Mouse (Mus musculus) heart, embryonic 10.5 days (tissue): ENCODE results near the gene Tmem63b. TPM values are rescaled to one million over a fixed set of nuclear protein-coding genes. Genes with fewer than 3 reads are reported as not detected.
"Not testable (repeated sequence)": the region's sequence is repeated elsewhere in the genome, so short reads cannot be mapped to it uniquely, and the experiment has no call there.

Experiments
- DNase-seq: peaks from one replicate; pipeline ENCODE4 v3.0.0-alpha.2; 2017; ENCODE audit warnings: low spot score
- H3K27ac ChIP-seq: fragments of 300-500 bp; sonication (generic); 2 replicates; pipeline ENCODE4 v1.5.1; 2016; ENCODE audit warnings: mild to moderate bottlenecking
- H3K27me3 ChIP-seq: fragments of 300-500 bp; sonication (generic); 2 replicates; pipeline ENCODE4 v1.6.1; 2016; ENCODE audit warnings: mild to moderate bottlenecking; ENCODE audit not compliant: poor library complexity, insufficient read depth, severe bottlenecking
- H3K36me3 ChIP-seq: fragments of 300-500 bp; sonication (generic); 2 replicates; pipeline ENCODE4 v1.6.1; 2016; ENCODE audit warnings: mild to moderate bottlenecking, moderate library complexity
- H3K4me1 ChIP-seq: fragments of 300-500 bp; sonication (generic); 2 replicates; pipeline ENCODE4 v1.6.1; 2016; ENCODE audit warnings: mild to moderate bottlenecking
- H3K4me3 ChIP-seq: fragments of 300-500 bp; sonication (generic); 2 replicates; pipeline ENCODE4 v1.5.1; 2016; ENCODE audit warnings: mild to moderate bottlenecking, moderate library complexity
- H3K9me3 ChIP-seq: fragments of 300-500 bp; sonication (generic); 2 replicates; pipeline ENCODE4 v1.6.1; 2016; ENCODE audit warnings: mild to moderate bottlenecking, moderate library complexity
- WGBS: fragments of 180-500 bp; shearing (Covaris S2); methylation state at CpG from one replicate; pipeline ENCODE4 v1.1.7; 2016; 5-methylcytosine and 5-hydroxymethylcytosine counted together
- polyA plus RNA-seq: library from polyadenylated mRNA; unstranded; fragments of >200 nt; fragmentation: Nextera tagmentation; extraction: Ambion mirVana; gene quantifications from 2 replicates; pipeline ENCODE4 v1.2.1, GENCODE M21; 2016

Gene Tmem63b
- polyA plus RNA-seq, 1 experiment from 2014 or later: 42.2 TPM

DNA sequence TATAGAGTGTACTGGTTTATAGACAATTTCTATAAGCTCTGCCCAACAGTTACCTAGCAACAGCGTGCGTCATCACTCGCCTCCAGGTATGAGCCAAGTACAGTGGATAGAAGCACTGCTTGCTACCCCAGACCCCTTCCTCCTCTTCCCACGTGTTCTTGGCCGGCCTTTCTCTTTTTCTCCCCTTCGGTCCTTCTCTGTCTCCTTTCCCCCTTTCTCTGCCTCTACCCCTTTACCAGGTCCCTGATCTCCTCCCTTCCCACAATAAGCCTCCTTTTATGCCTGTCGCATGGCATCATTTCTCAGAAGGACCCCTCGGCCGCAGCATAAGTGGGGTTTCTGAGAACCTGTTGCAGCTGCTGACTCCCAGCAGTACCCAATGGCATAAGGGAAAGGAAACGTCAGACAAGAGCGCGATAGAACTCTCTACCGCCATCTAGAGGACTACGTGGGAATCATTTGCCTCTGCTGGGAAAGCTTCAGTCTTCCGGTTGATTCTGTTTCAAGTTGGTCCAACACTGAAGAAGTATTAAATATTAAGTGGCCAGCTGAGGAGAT, 60.0 kb downstream of the Tmem63b start:
- Histone ChIP-seq H3K27me3 (no peaks in the 10 kb centered on the region), H3K9me3 (no peaks in the 10 kb centered on the region), H3K27ac (peak overlapping the region; percentile 70; the same call in 1 of the 2 replicates), H3K4me3 (peak overlapping the region; percentile 27), H3K4me1 (peaks cover 31% of the 10 kb centered on the region), H3K36me3 (no peaks in the 10 kb centered on the region)
- WGBS: 31% methylated on average over 15 of the region's 15 CpGs
- DNase-seq: peak; percentile 85

DNA sequence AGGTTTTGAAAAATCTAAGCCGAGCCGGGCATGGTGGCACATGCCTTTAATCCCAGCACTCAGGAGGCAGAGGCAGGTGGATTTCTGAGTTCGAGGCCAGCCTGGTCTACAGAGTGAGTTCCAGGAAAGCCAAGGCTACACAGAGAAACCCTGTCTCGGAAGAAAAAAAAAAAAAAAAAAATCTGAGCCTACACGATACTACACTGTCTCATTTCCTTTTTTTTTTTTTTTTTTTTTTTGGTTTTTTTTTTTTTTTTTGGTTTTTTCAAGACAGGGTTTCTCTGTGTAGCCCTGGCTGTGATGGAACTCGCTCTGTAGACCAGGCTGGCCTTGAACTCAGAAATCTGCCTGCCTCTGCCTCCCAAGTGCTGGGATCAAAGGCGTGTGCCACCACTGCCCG, 63.3 kb downstream of the Tmem63b start:
- not testable (repeated sequence) for H3K9me3 ChIP-seq, H3K27ac ChIP-seq, H3K36me3 ChIP-seq, H3K4me3 ChIP-seq, DNase-seq, H3K27me3 ChIP-seq
- H3K4me1 ChIP-seq: peaks cover 24% of the 10 kb centered on the region
- 90% methylated on average over 8 of the region's 8 CpGs for WGBS

DNA sequence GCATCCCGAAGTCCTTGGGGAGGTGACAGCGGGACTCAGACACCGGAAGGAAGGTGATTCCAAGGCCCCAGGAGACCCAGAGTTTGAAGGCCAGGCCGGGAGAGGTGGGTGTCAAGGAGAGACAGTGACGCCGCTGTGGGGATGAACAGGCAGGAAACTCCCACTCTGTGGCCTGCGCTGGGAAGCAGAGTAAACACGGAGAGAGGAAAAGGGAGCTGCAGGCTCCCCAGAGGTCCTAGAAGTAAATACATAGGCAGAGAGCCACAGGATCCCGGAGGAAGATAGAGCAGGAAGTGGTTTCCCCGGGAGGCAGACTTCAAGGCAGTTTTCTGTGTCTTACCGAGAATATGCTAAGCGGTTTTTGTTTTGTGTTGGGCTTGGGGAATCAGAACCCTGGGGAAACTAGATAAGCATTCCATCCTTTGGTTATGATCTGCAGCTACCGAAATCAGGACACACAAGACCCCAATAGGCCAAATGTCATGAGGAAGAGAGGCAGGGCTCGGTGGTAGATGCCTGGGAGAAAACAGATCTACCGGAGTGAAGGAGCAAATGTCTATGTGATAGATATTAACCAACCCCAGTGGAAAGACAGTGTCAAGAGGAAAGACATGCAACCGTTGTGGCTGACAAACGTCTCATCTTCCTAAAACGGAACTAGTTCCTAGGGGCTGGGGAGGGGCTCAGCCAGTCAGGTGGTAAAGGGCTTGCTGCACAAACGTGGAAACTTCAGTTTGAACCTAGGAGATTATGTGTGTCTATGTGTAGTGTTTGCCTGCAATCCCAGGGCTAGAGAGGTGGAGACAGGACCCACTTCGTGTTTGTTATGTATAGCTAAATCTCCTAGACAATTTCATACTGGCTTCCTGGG, 67.1 kb downstream of the Tmem63b start:
- peak; percentile 81 for DNase-seq
- peak overlapping the region; percentile 81 for H3K27ac ChIP-seq
- H3K4me3 ChIP-seq: peak overlapping the region; percentile 50
- peaks cover 15% of the 10 kb centered on the region for H3K4me1 ChIP-seq
- WGBS: 14% methylated on average over 20 of the region's 20 CpGs
- H3K9me3 ChIP-seq: no peaks in the 10 kb centered on the region
- H3K36me3 ChIP-seq: no peaks in the 10 kb centered on the region
- no peaks in the 10 kb centered on the region for H3K27me3 ChIP-seq

DNA sequence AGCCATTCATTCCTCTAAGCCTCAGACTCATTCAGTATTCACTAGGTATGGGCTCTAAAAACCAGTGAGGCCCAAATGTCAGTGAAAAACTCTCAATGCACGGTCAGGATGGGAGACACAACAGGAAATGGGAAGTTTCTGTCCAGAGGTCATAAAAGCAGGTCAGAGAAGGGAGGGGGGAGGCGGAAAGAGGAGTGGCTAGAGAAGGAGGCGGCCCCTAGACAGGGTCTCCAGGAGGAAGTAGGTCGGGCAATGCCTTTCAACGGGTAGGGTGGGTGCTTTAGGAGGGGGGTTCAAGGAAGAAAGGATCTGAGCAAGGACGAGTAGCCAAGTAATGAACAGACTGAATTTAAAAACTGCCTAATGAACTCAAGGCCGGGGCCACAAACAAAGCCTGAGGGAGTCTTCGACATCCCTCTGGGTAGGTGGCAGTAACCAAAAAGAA, 67.7 kb downstream of the Tmem63b start:
- Histone ChIP-seq H3K36me3 (no peaks in the 10 kb centered on the region), H3K27me3 (no peaks in the 10 kb centered on the region), H3K4me1 (peaks cover 15% of the 10 kb centered on the region), H3K9me3 (no peaks in the 10 kb centered on the region), H3K27ac (peak overlapping the region; percentile 81), H3K4me3 (peak overlapping the region; percentile 50)
- WGBS: 13% methylated on average over 8 of the region's 8 CpGs
- DNase-seq: peak; percentile 79

DNA sequence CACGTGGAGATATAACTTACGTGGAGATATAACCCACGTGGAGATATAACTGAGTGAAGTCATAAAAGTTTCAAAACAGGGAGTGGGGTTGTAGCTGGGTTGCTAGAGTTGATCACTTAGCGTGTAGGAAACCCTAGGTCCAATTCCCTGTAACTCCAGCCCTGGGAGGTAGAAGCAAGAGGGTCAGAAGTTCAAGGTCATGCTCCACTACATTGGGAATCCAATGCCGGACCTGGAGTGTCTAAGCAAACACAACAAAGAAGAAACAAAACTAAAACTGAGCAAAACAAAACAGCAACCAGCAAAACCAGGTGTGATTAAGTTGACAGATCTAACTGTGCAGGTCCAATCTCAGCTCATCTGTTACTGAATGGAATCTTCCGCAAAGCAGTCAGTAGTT, 69.0 kb downstream of the Tmem63b start:
- H3K4me3 ChIP-seq: no peak overlapping the region
- H3K36me3 ChIP-seq: no peaks in the 10 kb centered on the region
- peaks cover 15% of the 10 kb centered on the region for H3K4me1 ChIP-seq
- H3K27me3 ChIP-seq: no peaks in the 10 kb centered on the region
- no peaks in the 10 kb centered on the region for H3K9me3 ChIP-seq
- WGBS: 87% methylated on average over 6 of the region's 6 CpGs
- H3K27ac ChIP-seq: no peak overlapping the region
- no peak for DNase-seq

DNA sequence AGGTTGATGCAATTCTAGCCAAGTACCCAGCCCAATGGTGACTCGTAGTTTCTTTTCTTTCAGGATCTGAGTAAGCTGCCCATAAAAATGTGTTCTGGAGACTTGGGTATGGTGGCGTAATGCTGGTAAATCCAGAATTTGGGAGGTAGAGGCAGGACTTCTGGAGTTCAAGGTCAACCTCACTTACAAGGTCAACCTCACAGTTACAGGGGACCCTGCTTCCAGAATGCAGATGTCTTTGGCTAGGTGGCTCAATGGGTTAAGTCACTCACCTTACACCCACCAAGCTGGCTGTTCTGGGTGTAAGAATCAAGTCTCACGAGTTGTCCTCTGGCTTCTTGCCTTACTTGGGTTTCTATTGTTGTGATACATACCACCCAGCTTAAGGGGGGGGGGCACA, 70.0 kb downstream of the Tmem63b start:
- Histone ChIP-seq H3K9me3 (no peaks in the 10 kb centered on the region), H3K4me3 (no peak overlapping the region), H3K27ac (no peak overlapping the region), H3K27me3 (no peaks in the 10 kb centered on the region), H3K4me1 (peaks cover 21% of the 10 kb centered on the region), H3K36me3 (no peaks in the 10 kb centered on the region)
- DNase-seq: no peak
- WGBS: 83% methylated on average over 3 of the region's 3 CpGs

DNA sequence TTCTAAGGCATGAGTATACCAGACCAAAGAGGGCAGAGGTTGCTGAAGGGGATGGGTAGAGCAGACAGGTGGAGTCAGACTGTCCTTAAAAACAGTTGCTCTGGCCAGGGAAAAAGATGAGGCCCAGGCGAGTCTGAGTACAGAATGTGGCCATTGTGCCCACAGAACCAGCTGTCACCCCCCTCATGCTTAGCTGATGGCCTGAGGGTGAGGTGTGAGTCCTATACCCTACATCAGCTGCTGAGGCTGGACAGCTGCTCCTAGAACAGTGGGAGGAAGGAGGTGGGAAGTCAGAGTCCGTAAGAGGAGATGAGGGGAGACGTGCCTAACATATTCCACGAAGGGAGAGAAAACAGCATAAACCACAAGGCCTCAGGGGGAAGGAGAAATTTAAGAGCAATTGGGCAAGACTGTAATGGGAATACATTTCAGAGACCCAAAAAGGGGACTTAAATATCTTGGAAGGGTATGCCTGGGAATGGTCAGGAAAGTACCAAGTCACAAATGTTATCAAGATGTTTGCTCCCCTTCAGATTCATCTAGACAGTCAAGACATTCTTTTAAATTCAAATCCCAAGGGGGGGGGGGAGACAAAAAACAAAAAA, 70.6 kb downstream of the Tmem63b start:
- 62% methylated on average over 4 of the region's 4 CpGs for WGBS

DNA sequence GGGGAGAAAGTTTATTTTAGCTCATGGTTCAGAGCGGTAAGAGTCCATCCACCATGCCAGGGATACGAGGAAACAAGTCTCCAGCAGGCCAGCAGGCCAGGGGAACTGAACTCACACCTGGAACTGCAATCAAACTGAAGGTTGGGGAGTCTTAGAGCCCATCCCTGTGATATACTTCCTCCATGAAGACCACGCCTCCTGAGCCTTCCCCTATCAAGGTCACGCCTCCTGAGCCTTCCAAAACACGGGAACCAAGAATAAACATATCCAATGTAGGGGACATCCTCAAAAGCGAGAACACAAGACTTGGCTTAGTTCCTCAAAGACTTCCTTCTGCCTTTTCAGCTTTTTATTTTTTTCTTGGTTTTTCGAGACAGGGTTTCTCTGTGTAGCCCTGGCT, 73.8 kb downstream of the Tmem63b start:
- no peaks in the 10 kb centered on the region for H3K36me3 ChIP-seq
- H3K4me3 ChIP-seq: no peak overlapping the region
- peaks cover 17% of the 10 kb centered on the region for H3K4me1 ChIP-seq
- no peak for DNase-seq
- H3K27me3 ChIP-seq: no peaks in the 10 kb centered on the region
- H3K27ac ChIP-seq: no peak overlapping the region; the same call in 1 of the 2 replicates
- H3K9me3 ChIP-seq: no peaks in the 10 kb centered on the region
- WGBS: 85% methylated on average over 7 of the region's 7 CpGs

More for the DNA sequence above, 70.6 kb downstream of the Tmem63b start:
- no peaks in the 10 kb centered on the region for H3K36me3 ChIP-seq
- H3K4me1 ChIP-seq: peaks cover 21% of the 10 kb centered on the region
- H3K9me3 ChIP-seq: no peaks in the 10 kb centered on the region
- DNase-seq: no peak
- H3K27ac ChIP-seq: no peak overlapping the region
- H3K4me3 ChIP-seq: no peak overlapping the region
- no peaks in the 10 kb centered on the region for H3K27me3 ChIP-seq

DNA sequence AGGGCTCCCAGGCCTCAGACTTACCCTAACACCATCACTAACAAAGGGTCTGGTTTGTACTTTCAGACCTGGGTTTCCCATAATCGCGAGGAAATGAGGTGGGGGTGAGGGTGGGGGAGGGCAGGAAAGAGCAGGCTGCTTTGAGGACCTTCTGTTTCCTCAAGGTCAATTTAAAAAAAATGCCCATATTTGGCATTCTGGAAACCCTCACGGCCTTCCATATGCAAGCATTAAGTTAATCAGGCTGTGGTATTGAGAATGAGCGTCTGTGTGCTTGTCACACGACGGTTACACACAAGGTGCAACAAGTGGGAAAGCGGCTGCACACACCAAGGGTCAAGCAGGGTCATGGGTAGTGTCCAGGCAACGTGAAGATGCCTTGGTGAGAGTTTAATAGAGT, 74.7 kb downstream of the Tmem63b start:
- Histone ChIP-seq H3K4me3 (no peak overlapping the region), H3K4me1 (peaks cover 17% of the 10 kb centered on the region), H3K36me3 (no peaks in the 10 kb centered on the region), H3K27ac (no peak overlapping the region), H3K27me3 (no peaks in the 10 kb centered on the region), H3K9me3 (no peaks in the 10 kb centered on the region)
- 79% methylated on average over 8 of the region's 8 CpGs for WGBS
- DNase-seq: no peak

Other genes starting within 250 kb of the Tmem63b start
- 0.34 and 0.57 TPM in 2 replicates for gene Spats1, start 211.5 kb downstream of the Tmem63b start, polyA plus RNA-seq
- gene Aars2, start 180.1 kb downstream of the Tmem63b start, polyA plus RNA-seq: 28.7 and 30.9 TPM in 2 replicates
- gene Tcte1, start 163.5 kb downstream of the Tmem63b start, polyA plus RNA-seq: 0.36 and 0.80 TPM in 2 replicates
- gene Tmem151b, start 137.2 kb downstream of the Tmem63b start, polyA plus RNA-seq: 0.84 and 1.7 TPM in 2 replicates
- 2.8 and 3.7 TPM in 2 replicates for gene Nfkbie, start 131.2 kb downstream of the Tmem63b start, polyA plus RNA-seq
- 107 and 118 TPM in 2 replicates for gene Slc35b2, start 123.0 kb downstream of the Tmem63b start, polyA plus RNA-seq
- gene Hsp90ab1, start 113.6 kb downstream of the Tmem63b start, polyA plus RNA-seq: 1,633 and 1,893 TPM in 2 replicates
- 75.0 and 75.1 TPM in 2 replicates for gene Slc29a1, start 87.3 kb downstream of the Tmem63b start, polyA plus RNA-seq
- gene Mymx, start 84.8 kb downstream of the Tmem63b start, polyA plus RNA-seq: 0.31 and 0.41 TPM in 2 replicates
- 0.51 and 0.95 TPM in 2 replicates for gene Capn11, start 27.6 kb downstream of the Tmem63b start, polyA plus RNA-seq
- 148 and 163 TPM in 2 replicates for gene Mrpl14, start 583 bp downstream of the Tmem63b start, polyA plus RNA-seq
- gene 1600014C23Rik, start 46.9 kb upstream of the Tmem63b start, polyA plus RNA-seq: 0.62 TPM in 1 of 2 replicates, not detected in the other